Mouse (Mus musculus) MEL (cell line): ENCODE data around the gene Ptpn1. TPM values are rescaled to one million over a fixed set of nuclear protein-coding genes. Genes with fewer than 3 reads are reported as not detected.
A peak's percentile ranks its signal among the peaks of the same experiment; 100 is the strongest.

ENCODE experiments used
- DNase-seq: peaks from one replicate; pipeline ENCODE4 v3.0.0; 2011; ENCODE audit warnings: low read depth, low spot score
- H3K27ac ChIP-seq: 2 replicates; pipeline ENCODE4 v1.5.1; 2012; ENCODE audit warnings: low read depth, mild to moderate bottlenecking, control low read depth, low read length, moderate library complexity; ENCODE audit not compliant: control insufficient read depth
- H3K27me3 ChIP-seq, 2 experiments: fragments of 150-350 bp in 1 of 2; sonication (generic) in 1 of 2; 2 replicates each; pipeline ENCODE4 v1.6.1; 2012; ENCODE audit warnings: low read length in 2 of 2, mild to moderate bottlenecking in 2 of 2, improper control_type of control experiment in 1 of 2, moderate library complexity in 1 of 2; ENCODE audit not compliant: insufficient read depth in 2 of 2, control insufficient read depth in 1 of 2
- H3K36me3 ChIP-seq, 2 experiments: 2 replicates each; pipeline ENCODE4 v1.6.1; 2012 to 2014; ENCODE audit warnings: low read length in 2 of 2, improper control_type of control experiment in 1 of 2, inconsistent platforms in 1 of 2, mild to moderate bottlenecking in 1 of 2; ENCODE audit not compliant: insufficient read depth in 2 of 2, control insufficient read depth in 1 of 2
- H3K4me1 ChIP-seq, 2 experiments: fragments of 150-350 bp in 1 of 2; sonication (generic) in 1 of 2; 2 replicates each; pipeline ENCODE4 v1.6.1; 2012; ENCODE audit warnings: low read length in 2 of 2, improper control_type of control experiment in 1 of 2, mild to moderate bottlenecking in 1 of 2; ENCODE audit not compliant: insufficient read depth in 2 of 2, control insufficient read depth in 1 of 2
- H3K4me3 ChIP-seq, 2 experiments: fragments of 150-350 bp in 1 of 2; sonication (generic) in 1 of 2; 2 replicates each; pipeline ENCODE4 v1.5.1; 2012; ENCODE audit warnings: low read depth in 2 of 2, low read length in 2 of 2, mild to moderate bottlenecking in 2 of 2, moderate library complexity in 2 of 2, control low read depth in 1 of 2, improper control_type of control experiment in 1 of 2; ENCODE audit not compliant: control insufficient read depth in 1 of 2, insufficient read depth in 1 of 2
- H3K79me2 ChIP-seq: 2 replicates; pipeline ENCODE4 v1.6.1; 2012; ENCODE audit warnings: mild to moderate bottlenecking, low read length, moderate library complexity; ENCODE audit not compliant: control insufficient read depth, poor library complexity, insufficient read depth
- H3K9ac ChIP-seq: 2 replicates; pipeline ENCODE4 v1.6.1; 2012; ENCODE audit warnings: low read depth, mild to moderate bottlenecking, control low read depth, low read length, moderate library complexity; ENCODE audit not compliant: control insufficient read depth, poor library complexity, severe bottlenecking
- H3K9me3 ChIP-seq: fragments of 150-350 bp; sonication (generic); replicated peaks from 2 replicates; pipeline ENCODE4 v1.6.1; 2012; ENCODE audit warnings: mild to moderate bottlenecking, low read length, improper control_type of control experiment, moderate library complexity; ENCODE audit not compliant: insufficient read depth
- CHD1 ChIP-seq: IDR thresholded peaks from 2 replicates; pipeline ENCODE4 v1.6.1; 2012; ENCODE audit warnings: low read depth, mild to moderate bottlenecking, inconsistent platforms, low read length, improper control_type of control experiment
- CTCF ChIP-seq, 3 experiments: IDR thresholded peaks in 2 of 3; conservative IDR thresholded peaks in 1 of 3; 2 replicates each; pipeline ENCODE4 v1.5.1; 2011 to 2012; ENCODE audit warnings: low read length in 3 of 3, low read depth in 2 of 3, mild to moderate bottlenecking in 2 of 3, improper control_type of control experiment in 1 of 3, inconsistent platforms in 1 of 3, mixed read lengths in 1 of 3, moderate library complexity in 1 of 3; ENCODE audit not compliant: control insufficient read depth in 1 of 3, insufficient read depth in 1 of 3, poor library complexity in 1 of 3, severe bottlenecking in 1 of 3
- ELF1 ChIP-seq: IDR thresholded peaks from 2 replicates; pipeline ENCODE4 v1.6.1; 2014; ENCODE audit warnings: low read depth, mild to moderate bottlenecking, inconsistent platforms, low read length, improper control_type of control experiment, moderate library complexity
- EP300 ChIP-seq, 2 experiments: IDR thresholded peaks; 2 replicates each; pipeline ENCODE4 v1.6.1; 2011; ENCODE audit warnings: improper control_type of control experiment in 2 of 2, low read length in 2 of 2, low read depth in 1 of 2, mild to moderate bottlenecking in 1 of 2
- JUND ChIP-seq: IDR thresholded peaks from 2 replicates; pipeline ENCODE4 v1.6.1; 2011; ENCODE audit warnings: low read depth, mild to moderate bottlenecking, improper control_type of control experiment, low read length
- MAFK ChIP-seq: IDR thresholded peaks from 2 replicates; pipeline ENCODE4 v1.6.1; 2011; ENCODE audit warnings: low read depth, mild to moderate bottlenecking, low read length, improper control_type of control experiment, borderline replicate concordance
- MAX ChIP-seq: IDR thresholded peaks from 2 replicates; pipeline ENCODE4 v1.6.1; 2011; ENCODE audit warnings: low read length, improper control_type of control experiment
- MEF2A ChIP-seq: IDR thresholded peaks from 2 replicates; pipeline ENCODE4 v1.6.1; 2014; ENCODE audit warnings: low read depth, mild to moderate bottlenecking, inconsistent platforms, low read length, improper control_type of control experiment; ENCODE audit not compliant: poor library complexity, insufficient replicate concordance, severe bottlenecking; ENCODE audit errors: extremely low read depth
- MYB ChIP-seq: IDR thresholded peaks from 2 replicates; pipeline ENCODE4 v1.6.1; 2011; ENCODE audit warnings: mild to moderate bottlenecking, low read depth, low read length, improper control_type of control experiment
- NRF1 ChIP-seq: IDR thresholded peaks from 2 replicates; pipeline ENCODE4 v1.6.1; 2014; ENCODE audit warnings: low read depth, mild to moderate bottlenecking, inconsistent platforms, low read length, improper control_type of control experiment, moderate library complexity; ENCODE audit not compliant: poor library complexity, insufficient read depth, severe bottlenecking
- POLR2AphosphoS5 ChIP-seq: IDR thresholded peaks from 2 replicates; pipeline ENCODE4 v1.6.1; 2012; ENCODE audit warnings: low read depth, borderline replicate concordance, mild to moderate bottlenecking, inconsistent platforms, low read length, moderate library complexity, mixed read lengths
- SMC3 ChIP-seq: IDR thresholded peaks from 2 replicates; pipeline ENCODE4 v1.6.1; 2011; ENCODE audit warnings: low read depth, low read length, improper control_type of control experiment
- TAL1 ChIP-seq: IDR thresholded peaks from 2 replicates; pipeline ENCODE4 v1.6.1; 2012; ENCODE audit warnings: mild to moderate bottlenecking, inconsistent platforms, low read length, moderate library complexity, mixed read lengths
- TBP ChIP-seq: IDR thresholded peaks from 2 replicates; pipeline ENCODE4 v1.8.0; 2011; ENCODE audit warnings: low read depth, low read length, improper control_type of control experiment
- USF1 ChIP-seq: IDR thresholded peaks from 2 replicates; pipeline ENCODE4 v1.6.1; 2014; ENCODE audit warnings: low read depth, mild to moderate bottlenecking, inconsistent platforms, low read length, improper control_type of control experiment, moderate library complexity
- ZC3H11A ChIP-seq: IDR thresholded peaks from 2 replicates; pipeline ENCODE4 v1.6.1; 2012; ENCODE audit warnings: low read depth, mild to moderate bottlenecking, inconsistent platforms, low read length, improper control_type of control experiment
- ZNF384 ChIP-seq: IDR thresholded peaks from 2 replicates; pipeline ENCODE4 v1.6.1; 2012; ENCODE audit warnings: low read depth, mild to moderate bottlenecking, inconsistent platforms, low read length, improper control_type of control experiment
- polyA plus RNA-seq, 2 experiments: library from polyadenylated mRNA; stranded (reverse) in 1 of 2; unstranded in 1 of 2; fragments of >175 nt in 1 of 2; fragments of >200 nt in 1 of 2; gene quantifications; 2 replicates each; pipeline versions ENCODE4 v1.2.1 to v1.2.4; 2012; ENCODE audit warnings: low replicate concordance in 2 of 2, low read depth in 1 of 2; ENCODE audit not compliant: insufficient read length in 2 of 2, insufficient read depth in 1 of 2, missing spikeins in 1 of 2
- total RNA-seq: library from RNA; depleted of rRNA; stranded (reverse); fragments of 300-350 nt; gene quantifications from 2 replicates; pipeline ENCODE4 v1.2.3, GENCODE M21; 2012

Ptpn1 gene
- total and polyA plus RNA-seq, 3 experiments: 55.3 to 62.9 TPM; not detected in 1

DNA sequence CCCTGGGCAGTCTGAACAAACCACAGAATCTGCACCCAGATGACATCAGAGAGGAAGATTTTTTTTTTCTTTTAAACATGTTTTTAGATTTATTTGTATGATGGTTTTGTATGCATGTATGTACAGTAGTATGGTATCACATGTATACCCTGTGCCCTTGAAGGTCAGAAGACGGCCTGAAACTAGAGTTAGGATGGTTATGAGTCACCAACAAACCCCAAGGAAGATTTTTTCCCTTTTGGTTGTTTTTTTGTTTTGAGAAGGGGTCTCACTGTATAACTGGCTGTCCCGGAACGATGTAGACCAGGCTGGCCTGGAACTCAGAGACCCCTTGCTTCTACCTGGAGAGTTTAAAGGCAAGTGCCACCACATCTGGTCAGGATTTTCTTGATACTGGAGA lies 882 bp upstream of the Ptpn1 start:
- H3K36me3 ChIP-seq: peaks cover 0 to 24% of the 10 kb centered on the region in 2 experiments; a peak in 2 of 4 replicates
- no peak for DNase-seq
- peak overlapping the region; percentile 83; the same call in 1 of the 2 replicates for H3K9ac ChIP-seq
- H3K9me3 ChIP-seq: no peaks in the 10 kb centered on the region
- no peak overlapping the region for H3K27ac ChIP-seq
- TF ChIP-seq EP300 (IDR thresholded peaks at IDR 0.05; ENCODE audit: low read depth in 1 of 2, low read length in 2 of 2): no peak
- TF ChIP-seq CTCF (IDR thresholded peaks at IDR 0.05 in 2 of 3, conservative IDR thresholded peaks at IDR 0.05 in 1 of 3; ENCODE audit: control insufficient read depth in 1 of 3, insufficient read depth in 1 of 3, low read depth in 2 of 3, low read length in 3 of 3, poor library complexity in 1 of 3, severe bottlenecking in 1 of 3): no peak
- TF ChIP-seq ELF1: no peak
- no peak for TF ChIP-seq ZNF384
- no peak for TF ChIP-seq TAL1
- no peak for TF ChIP-seq JUND
- TF ChIP-seq POLR2AphosphoS5: no peak
- TF ChIP-seq, all 39 proteins: peak for 0
- peaks cover 36% of the 10 kb centered on the region for H3K79me2 ChIP-seq
- peaks cover 2 to 23% of the 10 kb centered on the region in 2 experiments for H3K4me1 ChIP-seq
- H3K4me3 ChIP-seq: no peak overlapping the region; a peak in 1 of 4 replicates
- H3K27me3 ChIP-seq: no peaks in the 10 kb centered on the region

DNA sequence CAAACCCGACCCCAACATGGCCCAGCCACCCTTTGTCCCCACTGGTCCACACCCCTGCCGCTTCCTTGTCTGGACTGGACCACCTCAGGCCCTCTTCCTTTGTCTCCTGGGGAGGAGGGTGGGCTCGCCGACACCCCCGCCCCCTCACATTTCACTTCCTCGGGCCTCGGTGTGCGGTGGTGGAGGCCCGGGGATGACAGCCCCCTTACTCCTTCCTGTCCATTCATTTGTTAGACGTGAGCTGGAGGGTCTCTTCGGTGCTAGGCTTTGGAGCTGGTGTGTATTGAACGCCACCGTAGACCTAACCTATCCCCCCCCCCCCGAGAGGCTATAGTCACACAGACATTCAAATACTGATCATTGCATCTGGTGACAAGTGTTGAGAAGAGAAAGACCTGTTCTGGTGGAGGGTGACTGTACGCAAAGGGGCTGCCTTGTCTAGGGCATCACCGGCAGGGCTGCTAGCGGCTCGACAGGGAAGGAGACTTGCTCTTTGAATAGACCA lies 922 bp downstream of the Ptpn1 start:
- Histone ChIP-seq H3K4me1 (peaks cover 2 to 23% of the 10 kb centered on the region in 2 experiments), H3K9ac (peak overlapping the region; percentile 89), H3K4me3 (peak overlapping the region; percentile 89 to 90), H3K9me3 (no peaks in the 10 kb centered on the region), H3K79me2 (peaks cover 48% of the 10 kb centered on the region), H3K27me3 (no peaks in the 10 kb centered on the region), H3K36me3 (peaks cover 0 to 20% of the 10 kb centered on the region in 2 experiments; a peak in 2 of 4 replicates), H3K27ac (no peak overlapping the region)
- peak; percentile 44 for DNase-seq
- TF ChIP-seq CHD1 (0 out of 2 replicates have a peak, but pooled peaks have one; percentile 48), ELF1 (no peak)

DNA sequence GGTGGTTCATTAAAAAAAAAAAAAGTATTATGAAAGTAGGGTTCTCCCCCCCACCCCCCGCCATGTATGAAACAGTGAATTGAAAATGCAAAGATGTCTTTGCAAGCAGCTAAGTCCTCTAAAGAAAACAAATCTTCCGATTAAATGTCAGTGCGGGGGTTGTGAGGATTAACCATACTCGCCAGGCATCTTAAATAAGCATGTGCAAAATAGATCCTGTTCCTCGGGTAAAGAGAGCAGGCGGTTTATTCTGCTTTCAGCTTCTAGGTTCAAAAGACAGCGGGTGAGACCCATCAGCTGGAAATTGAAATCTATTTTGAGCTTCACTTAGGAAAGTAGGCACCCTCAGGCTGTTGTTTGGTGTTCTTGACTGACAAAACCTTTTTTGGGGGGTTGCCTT lies 1.5 kb downstream of the Ptpn1 start:
- peak overlapping the region; percentile 89 to 90 for H3K4me3 ChIP-seq
- no peak for TF ChIP-seq NRF1
- no peak for TF ChIP-seq MAFK
- TF ChIP-seq SMC3: no peak
- no peak for TF ChIP-seq JUND
- no peak for TF ChIP-seq ZC3H11A
- TF ChIP-seq USF1: no peak
- no peak for TF ChIP-seq TBP
- TF ChIP-seq MYB: no peak
- TF ChIP-seq MEF2A: no peak
- no peak for TF ChIP-seq MAX
- TF ChIP-seq, all 39 proteins: peak for 0
- peaks cover 0 to 20% of the 10 kb centered on the region in 2 experiments; a peak in 2 of 4 replicates for H3K36me3 ChIP-seq
- H3K79me2 ChIP-seq: peaks cover 52% of the 10 kb centered on the region
- H3K9me3 ChIP-seq: no peaks in the 10 kb centered on the region
- peaks cover 2 to 23% of the 10 kb centered on the region in 2 experiments for H3K4me1 ChIP-seq
- no peaks in the 10 kb centered on the region for H3K27me3 ChIP-seq
- H3K27ac ChIP-seq: no peak overlapping the region
- H3K9ac ChIP-seq: peak overlapping the region; percentile 89
- DNase-seq: no peak
